8 mouse cellular contexts compared by ENCODE assay signal in the genomic region with DNA sequence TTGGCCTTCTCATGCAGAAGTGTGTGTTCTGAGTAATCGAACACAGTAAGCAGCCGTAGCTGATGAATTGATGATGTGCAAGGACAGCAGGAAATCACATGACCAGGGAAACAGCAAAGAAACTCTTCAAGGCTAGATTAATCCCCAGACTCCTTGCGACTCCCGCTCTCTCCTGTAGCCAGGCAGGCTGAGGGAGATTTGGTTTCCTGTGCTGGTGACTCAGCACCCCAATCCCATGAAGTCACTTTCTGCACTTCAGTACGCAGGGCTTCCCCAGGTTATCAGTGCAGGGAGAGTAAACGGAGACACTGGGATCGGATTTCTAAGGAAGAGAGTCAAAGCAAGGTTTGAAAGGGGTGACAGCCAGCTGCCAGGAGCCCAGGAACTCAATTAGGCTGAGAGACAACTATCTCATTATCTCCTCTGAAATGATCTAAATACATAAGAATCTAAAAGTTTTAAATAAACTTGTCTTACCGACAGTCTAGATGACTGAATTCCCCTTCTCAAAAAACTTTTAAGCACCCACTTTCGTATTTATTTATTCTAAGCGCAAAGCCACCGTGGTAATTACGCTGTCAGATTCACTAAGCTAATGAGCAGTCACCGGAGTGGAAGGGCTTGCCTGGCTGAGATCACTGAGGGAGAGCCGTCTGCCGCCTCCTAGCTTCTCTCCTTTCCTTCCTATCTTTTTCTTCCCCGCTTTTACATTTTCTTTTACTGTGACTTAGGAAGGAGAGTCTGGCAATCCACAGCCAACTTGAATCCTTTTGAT.
A peak's percentile ranks its signal among the peaks of the same experiment; 100 is the strongest.
DNase-seq lines count a peak whose midpoint lies in the region; ATAC-seq and TF ChIP-seq lines count a peak whose summit lies in the region.

No protein-coding gene starts in this region.

- peak overlapping the region; percentile 45; the same call in 1 of the 2 replicates for H3K27ac ChIP-seq in embryonic facial prominence, embryonic 13.5 days
- no peak overlapping the region for H3K27ac ChIP-seq in intestine, embryonic 16.5 days (ENCODE audit: low read length)
- H3K27ac ChIP-seq in stomach, embryonic 14.5 days (ENCODE audit: low read length), result no peak overlapping the region

- peaks cover 3% of the 10 kb centered on the region; the same call in 1 of the 2 replicates for H3K9me3 ChIP-seq in embryonic facial prominence, embryonic 13.5 days
- H3K9me3 ChIP-seq in intestine, embryonic 16.5 days (ENCODE audit: control insufficient read depth, low read length), result no peaks in the 10 kb centered on the region
- H3K9me3 ChIP-seq in stomach, embryonic 14.5 days (ENCODE audit: control insufficient read depth, low read depth, low read length), result no peaks in the 10 kb centered on the region

- H3K4me1 ChIP-seq in embryonic facial prominence, embryonic 13.5 days, result peaks cover 22% of the 10 kb centered on the region
- no peaks in the 10 kb centered on the region for H3K4me1 ChIP-seq in intestine, embryonic 16.5 days (ENCODE audit: control insufficient read depth, insufficient read depth, low read length)
- H3K4me1 ChIP-seq in stomach, embryonic 14.5 days (ENCODE audit: control insufficient read depth, insufficient read depth, low read length), result peaks cover 11% of the 10 kb centered on the region

- no peaks in the 10 kb centered on the region for H3K79me3 ChIP-seq in C2C12 (ENCODE audit: low read depth)

- H3ac ChIP-seq in C2C12 (ENCODE audit: control insufficient read depth, insufficient read length, low read depth), result peak overlapping the region; percentile 19

- ATAC-seq in cerebellum, adult (ENCODE audit: insufficient number of reproducible peaks, low FRiP score, low TSS enrichment), result peak; percentile 64
- ATAC-seq in embryonic facial prominence, embryonic 13.5 days (ENCODE audit: insufficient number of reproducible peaks, insufficient read depth, low FRiP score, low TSS enrichment, low read depth), result peak; percentile 52; the same call in 1 of the 2 replicates
- 0 out of 2 replicates have a peak, but pooled peaks have one; percentile 46 for ATAC-seq in intestine, embryonic 16.5 days
- ATAC-seq in stomach, embryonic 14.5 days (ENCODE audit: insufficient number of reproducible peaks, insufficient read depth, low FRiP score, low read depth), result peak; percentile 58; the same call in 1 of the 2 replicates

- 4% methylated on average over 16 of the region's 16 CpGs for WGBS in embryonic facial prominence, embryonic 13.5 days
- WGBS in intestine, embryonic 16.5 days, result 15% methylated on average over 16 of the region's 16 CpGs
- WGBS in stomach, embryonic 14.5 days, result 9% methylated on average over 16 of the region's 16 CpGs

- H3K79me2 ChIP-seq in C2C12 (ENCODE audit: control insufficient read depth, insufficient read depth), result no peaks in the 10 kb centered on the region

- peak overlapping the region; percentile 47 for H3K4me2 ChIP-seq in embryonic facial prominence, embryonic 13.5 days
- peak overlapping the region; percentile 19; the same call in 1 of the 2 replicates for H3K4me2 ChIP-seq in intestine, embryonic 16.5 days (ENCODE audit: low read depth, low read length)
- peak overlapping the region; percentile 30 for H3K4me2 ChIP-seq in stomach, embryonic 14.5 days (replicated peaks; ENCODE audit: low read depth, low read length)

- 0 out of 2 replicates have a peak overlapping the region, but pooled peaks have one; percentile 44 for H3K9ac ChIP-seq in embryonic facial prominence, embryonic 13.5 days
- no peak overlapping the region for H3K9ac ChIP-seq in intestine, embryonic 16.5 days (ENCODE audit: low read depth, low read length)
- H3K9ac ChIP-seq in stomach, embryonic 14.5 days (replicated peaks; ENCODE audit: low read depth, low read length), result no peak overlapping the region

- no peak for DNase-seq in cerebellum, adult 9-11 months
- DNase-seq in right cerebral cortex, postnatal 14 days, result no peak
- no peak for DNase-seq in thymus, adult 18-20 months

- no peaks in the 10 kb centered on the region for H3K36me3 ChIP-seq in C2C12 (ENCODE audit: control insufficient read depth, insufficient read depth)
- no peaks in the 10 kb centered on the region for H3K36me3 ChIP-seq in embryonic facial prominence, embryonic 13.5 days
- H3K36me3 ChIP-seq in intestine, embryonic 16.5 days (ENCODE audit: control insufficient read depth, insufficient read depth, low read length), result no peaks in the 10 kb centered on the region
- H3K36me3 ChIP-seq in stomach, embryonic 14.5 days (ENCODE audit: control insufficient read depth, insufficient read depth, low read length), result no peaks in the 10 kb centered on the region

- no peak overlapping the region for H3K4me3 ChIP-seq in C2C12 (ENCODE audit: insufficient read depth, poor library complexity, severe bottlenecking)
- peak overlapping the region; percentile 5; the same call in 1 of the 2 replicates for H3K4me3 ChIP-seq in embryonic facial prominence, embryonic 13.5 days
- H3K4me3 ChIP-seq in intestine, embryonic 16.5 days (ENCODE audit: low read length), result no peak overlapping the region
- no peak overlapping the region for H3K4me3 ChIP-seq in stomach, embryonic 14.5 days (ENCODE audit: low read depth, low read length)

- no peaks in the 10 kb centered on the region for H3K27me3 ChIP-seq in C2C12 (ENCODE audit: control insufficient read depth, insufficient read depth, insufficient read length)
- H3K27me3 ChIP-seq in embryonic facial prominence, embryonic 13.5 days, result no peaks in the 10 kb centered on the region
- H3K27me3 ChIP-seq in intestine, embryonic 16.5 days (replicated peaks; ENCODE audit: control insufficient read depth, insufficient read depth, low read length), result no peaks in the 10 kb centered on the region
- H3K27me3 ChIP-seq in stomach, embryonic 14.5 days (ENCODE audit: control insufficient read depth, insufficient read depth, low read length), result no peaks in the 10 kb centered on the region

- no peak for TF ChIP-seq CTCF in C2C12 (IDR thresholded peaks at IDR 0.05; ENCODE audit: control insufficient read depth, insufficient read depth, insufficient read length)

TF ChIP-seq in C2C12, 6 proteins besides CTCF, POLR2A, EP300 and RAD21:
- no peak for TF ChIP-seq CEBPB (IDR thresholded peaks at IDR 0.05; ENCODE audit: low read depth)
- no peak for TF ChIP-seq MYOG (IDR thresholded peaks at IDR 0.05; ENCODE audit: control insufficient read depth, extremely low read depth, insufficient read length)
- TF ChIP-seq MAX (IDR thresholded peaks at IDR 0.05), result no peak
- peak; percentile 47 for TF ChIP-seq FOSL1 (IDR thresholded peaks at IDR 0.05; ENCODE audit: insufficient read depth, low read length, poor library complexity, severe bottlenecking)
- TF ChIP-seq MYOD1 (IDR thresholded peaks at IDR 0.05; ENCODE audit: control insufficient read depth, insufficient read length, low read depth), result peak; percentile 3
- TF ChIP-seq USF1 (IDR thresholded peaks at IDR 0.05; ENCODE audit: low read depth), result peak; percentile 86
